Mouse (Mus musculus): ENCODE measurements around the gene Golgb1. TPM values are rescaled to one million over a fixed set of nuclear protein-coding genes. Genes with fewer than 3 reads are reported as not detected.

The Golgb1 gene
- total RNA-seq, 1 experiment: 52.6 TPM

- TF ChIP-seq ZC3H11A (IDR thresholded peaks at IDR 0.05; ENCODE audit: borderline replicate concordance, low read depth, low read length): no peak
- no peak for TF ChIP-seq MAFK (IDR thresholded peaks at IDR 0.05; ENCODE audit: insufficient read depth, low read depth, low read length)
- no peak for TF ChIP-seq CHD2 (IDR thresholded peaks at IDR 0.05; ENCODE audit: low read depth, low read length)
- no peak for TF ChIP-seq ZNF384 (IDR thresholded peaks at IDR 0.05; ENCODE audit: low read depth, low read length)
- TF ChIP-seq HCFC1 (IDR thresholded peaks at IDR 0.05; ENCODE audit: borderline replicate concordance, insufficient read depth, low read length): no peak
- no peak overlapping the region for H3K27ac ChIP-seq (ENCODE audit: insufficient read depth, low read depth, low read length, poor library complexity, severe bottlenecking)
- DNase-seq (ENCODE audit: low read depth, low spot score): no peak
- no peaks in the 10 kb centered on the region for H3K4me1 ChIP-seq (ENCODE audit: control insufficient read depth in 2 of 2, insufficient read depth in 2 of 2, low read length in 2 of 2, poor library complexity in 1 of 2)
- peaks cover 19% of the 10 kb centered on the region for H3K36me3 ChIP-seq (ENCODE audit: control insufficient read depth, insufficient read depth, low read length, poor library complexity, severe bottlenecking)
- no peak overlapping the region for H3K4me3 ChIP-seq (ENCODE audit: insufficient read depth in 1 of 2, low read depth in 1 of 2, low read length in 2 of 2, poor library complexity in 1 of 2, severe bottlenecking in 1 of 2)
- no peak overlapping the region for H3K9ac ChIP-seq (ENCODE audit: insufficient read depth, low read depth, low read length, poor library complexity, severe bottlenecking)
- in situ Hi-C loops (cut with MboI; ENCODE audit: low sequenced_read_pairs in 2 of 2, unreplicated experiment in 2 of 2): no loop called here
- no peaks in the 10 kb centered on the region for H3K9me3 ChIP-seq (ENCODE audit: control insufficient read depth, insufficient read depth, low read depth, low read length)
These were observed 37.0 kb downstream of the Golgb1 start for GRCm38 (mm10) chr16:36911909-36912308.

GRCm38 (mm10) chr16:36912311-36912710 is 37.4 kb downstream of the Golgb1 start:
- no peak overlapping the region for H3K4me3 ChIP-seq (ENCODE audit: insufficient read depth in 1 of 2, low read depth in 1 of 2, low read length in 2 of 2, poor library complexity in 1 of 2, severe bottlenecking in 1 of 2)
- no peak overlapping the region for H3K9ac ChIP-seq (ENCODE audit: insufficient read depth, low read depth, low read length, poor library complexity, severe bottlenecking)
- H3K36me3 ChIP-seq (ENCODE audit: control insufficient read depth, insufficient read depth, low read length, poor library complexity, severe bottlenecking): peaks cover 19% of the 10 kb centered on the region
- H3K9me3 ChIP-seq (ENCODE audit: control insufficient read depth, insufficient read depth, low read depth, low read length): no peaks in the 10 kb centered on the region
- no peak overlapping the region for H3K27ac ChIP-seq (ENCODE audit: insufficient read depth, low read depth, low read length, poor library complexity, severe bottlenecking)
- no peak for DNase-seq (ENCODE audit: low read depth, low spot score)
- TF ChIP-seq ZNF384 (IDR thresholded peaks at IDR 0.05; ENCODE audit: low read depth, low read length): no peak
- no peak for TF ChIP-seq CHD2 (IDR thresholded peaks at IDR 0.05; ENCODE audit: low read depth, low read length)
- TF ChIP-seq ZC3H11A (IDR thresholded peaks at IDR 0.05; ENCODE audit: borderline replicate concordance, low read depth, low read length): no peak
- TF ChIP-seq HCFC1 (IDR thresholded peaks at IDR 0.05; ENCODE audit: borderline replicate concordance, insufficient read depth, low read length): no peak
- TF ChIP-seq MAFK (IDR thresholded peaks at IDR 0.05; ENCODE audit: insufficient read depth, low read depth, low read length): no peak
- in situ Hi-C loops (cut with MboI; ENCODE audit: low sequenced_read_pairs in 2 of 2, unreplicated experiment in 2 of 2): no loop called here
- no peaks in the 10 kb centered on the region for H3K4me1 ChIP-seq (ENCODE audit: control insufficient read depth in 2 of 2, insufficient read depth in 2 of 2, low read length in 2 of 2, poor library complexity in 1 of 2)

GRCm38 (mm10) chr16:36914195-36914594 is 39.3 kb downstream of the Golgb1 start:
- in situ Hi-C loops (cut with MboI; ENCODE audit: low sequenced_read_pairs in 2 of 2, unreplicated experiment in 2 of 2): no loop called here
- no peaks in the 10 kb centered on the region for H3K9me3 ChIP-seq (ENCODE audit: control insufficient read depth, insufficient read depth, low read depth, low read length)
- no peaks in the 10 kb centered on the region for H3K4me1 ChIP-seq (ENCODE audit: control insufficient read depth in 2 of 2, insufficient read depth in 2 of 2, low read length in 2 of 2, poor library complexity in 1 of 2)
- H3K9ac ChIP-seq (ENCODE audit: insufficient read depth, low read depth, low read length, poor library complexity, severe bottlenecking): no peak overlapping the region
- H3K36me3 ChIP-seq (ENCODE audit: control insufficient read depth, insufficient read depth, low read length, poor library complexity, severe bottlenecking): peaks cover 22% of the 10 kb centered on the region
- TF ChIP-seq CHD2 (IDR thresholded peaks at IDR 0.05; ENCODE audit: low read depth, low read length): no peak
- no peak for TF ChIP-seq HCFC1 (IDR thresholded peaks at IDR 0.05; ENCODE audit: borderline replicate concordance, insufficient read depth, low read length)
- TF ChIP-seq MAFK (IDR thresholded peaks at IDR 0.05; ENCODE audit: insufficient read depth, low read depth, low read length): no peak
- TF ChIP-seq ZNF384 (IDR thresholded peaks at IDR 0.05; ENCODE audit: low read depth, low read length): no peak
- no peak for TF ChIP-seq ZC3H11A (IDR thresholded peaks at IDR 0.05; ENCODE audit: borderline replicate concordance, low read depth, low read length)
- DNase-seq (ENCODE audit: low read depth, low spot score): no peak
- H3K4me3 ChIP-seq (ENCODE audit: insufficient read depth in 1 of 2, low read depth in 1 of 2, low read length in 2 of 2, poor library complexity in 1 of 2, severe bottlenecking in 1 of 2): no peak overlapping the region
- H3K27ac ChIP-seq (ENCODE audit: insufficient read depth, low read depth, low read length, poor library complexity, severe bottlenecking): no peak overlapping the region

GRCm38 (mm10) chr16:36918505-36918904 is 43.6 kb downstream of the Golgb1 start:
- H3K4me3 ChIP-seq (ENCODE audit: insufficient read depth in 1 of 2, low read depth in 1 of 2, low read length in 2 of 2, poor library complexity in 1 of 2, severe bottlenecking in 1 of 2): no peak overlapping the region
- no peak for DNase-seq (ENCODE audit: low read depth, low spot score)
- H3K4me1 ChIP-seq (ENCODE audit: control insufficient read depth in 2 of 2, insufficient read depth in 2 of 2, low read length in 2 of 2, poor library complexity in 1 of 2): no peaks in the 10 kb centered on the region
- H3K9ac ChIP-seq (ENCODE audit: insufficient read depth, low read depth, low read length, poor library complexity, severe bottlenecking): no peak overlapping the region
- no peak overlapping the region for H3K27ac ChIP-seq (ENCODE audit: insufficient read depth, low read depth, low read length, poor library complexity, severe bottlenecking)
- no peak for TF ChIP-seq ZC3H11A (IDR thresholded peaks at IDR 0.05; ENCODE audit: borderline replicate concordance, low read depth, low read length)
- TF ChIP-seq ZNF384 (IDR thresholded peaks at IDR 0.05; ENCODE audit: low read depth, low read length): no peak
- TF ChIP-seq HCFC1 (IDR thresholded peaks at IDR 0.05; ENCODE audit: borderline replicate concordance, insufficient read depth, low read length): no peak
- no peak for TF ChIP-seq MAFK (IDR thresholded peaks at IDR 0.05; ENCODE audit: insufficient read depth, low read depth, low read length)
- peaks cover 14% of the 10 kb centered on the region for H3K36me3 ChIP-seq (ENCODE audit: control insufficient read depth, insufficient read depth, low read length, poor library complexity, severe bottlenecking)
- in situ Hi-C loops (cut with MboI; ENCODE audit: low sequenced_read_pairs in 2 of 2, unreplicated experiment in 2 of 2): no loop called here
- no peaks in the 10 kb centered on the region for H3K9me3 ChIP-seq (ENCODE audit: control insufficient read depth, insufficient read depth, low read depth, low read length)

GRCm38 (mm10) chr16:36920410-36920809 is 45.5 kb downstream of the Golgb1 start:
- Histone ChIP-seq H3K9ac (ENCODE audit: insufficient read depth, low read depth, low read length, poor library complexity, severe bottlenecking) (no peak overlapping the region), H3K9me3 (ENCODE audit: control insufficient read depth, insufficient read depth, low read depth, low read length) (no peaks in the 10 kb centered on the region), H3K4me1 (ENCODE audit: control insufficient read depth in 2 of 2, insufficient read depth in 2 of 2, low read length in 2 of 2, poor library complexity in 1 of 2) (no peaks in the 10 kb centered on the region), H3K27ac (ENCODE audit: insufficient read depth, low read depth, low read length, poor library complexity, severe bottlenecking) (no peak overlapping the region), H3K36me3 (ENCODE audit: control insufficient read depth, insufficient read depth, low read length, poor library complexity, severe bottlenecking) (peaks cover 15% of the 10 kb centered on the region), H3K4me3 (ENCODE audit: insufficient read depth in 1 of 2, low read depth in 1 of 2, low read length in 2 of 2, poor library complexity in 1 of 2, severe bottlenecking in 1 of 2) (no peak overlapping the region)
- in situ Hi-C loops (cut with MboI; ENCODE audit: low sequenced_read_pairs in 2 of 2, unreplicated experiment in 2 of 2): no loop called here
- TF ChIP-seq HCFC1 (IDR thresholded peaks at IDR 0.05; ENCODE audit: borderline replicate concordance, insufficient read depth, low read length) (no peak), ZC3H11A (IDR thresholded peaks at IDR 0.05; ENCODE audit: borderline replicate concordance, low read depth, low read length) (no peak), ZNF384 (IDR thresholded peaks at IDR 0.05; ENCODE audit: low read depth, low read length) (no peak), MAFK (IDR thresholded peaks at IDR 0.05; ENCODE audit: insufficient read depth, low read depth, low read length) (no peak), CHD2 (IDR thresholded peaks at IDR 0.05; ENCODE audit: low read depth, low read length) (no peak)
- DNase-seq (ENCODE audit: low read depth, low spot score): no peak
